Mouse (Mus musculus) hindbrain, embryonic 15.5 days (tissue): ENCODE data around the gene Mier2. TPM values are rescaled to one million over a fixed set of nuclear protein-coding genes. Genes with fewer than 3 reads are reported as not detected.

Experiments
- ATAC-seq: fragments of 200-750 bp; cut with Nextera tagmentation; 2 replicates; pipeline ENCODE4 v1.8.0; 2017; ENCODE audit warnings: low read depth, moderate number of reproducible peaks, moderate TSS enrichment; ENCODE audit not compliant: low FRiP score
- H3K27ac ChIP-seq: fragments of 300-500 bp; sonication (generic); replicated peaks from 2 replicates; pipeline ENCODE4 v1.5.1; 2015; ENCODE audit warnings: mild to moderate bottlenecking, inconsistent platforms
- H3K27me3 ChIP-seq: fragments of 300-500 bp; sonication (generic); 2 replicates; pipeline ENCODE4 v1.6.1; 2015; ENCODE audit warnings: control low read depth, inconsistent platforms
- H3K36me3 ChIP-seq: fragments of 300-500 bp; sonication (generic); 2 replicates; pipeline ENCODE4 v1.6.1; 2015; ENCODE audit warnings: control low read depth, inconsistent platforms
- H3K4me1 ChIP-seq: fragments of 300-500 bp; sonication (generic); replicated peaks from 2 replicates; pipeline ENCODE4 v1.6.1; 2015; ENCODE audit warnings: control low read depth, inconsistent platforms
- H3K4me2 ChIP-seq: fragments of 300-500 bp; sonication (generic); 2 replicates; pipeline ENCODE4 v1.6.1; 2015; ENCODE audit warnings: moderate library complexity, mild to moderate bottlenecking, inconsistent platforms
- H3K4me3 ChIP-seq: fragments of 300-500 bp; sonication (generic); 2 replicates; pipeline ENCODE4 v1.5.1; 2015; ENCODE audit warnings: mild to moderate bottlenecking, inconsistent platforms
- H3K9ac ChIP-seq: fragments of 300-500 bp; sonication (generic); 2 replicates; pipeline ENCODE4 v1.6.1; 2015; ENCODE audit warnings: inconsistent platforms
- H3K9me3 ChIP-seq: fragments of 300-500 bp; sonication (generic); 2 replicates; pipeline ENCODE4 v1.6.1; 2016; ENCODE audit warnings: control low read depth, inconsistent platforms
- WGBS: fragments of 180-500 bp; shearing (Covaris S2); methylation state at CpG from one replicate; pipeline ENCODE4 v1.1.7; 2015; 5-methylcytosine and 5-hydroxymethylcytosine counted together
- polyA plus RNA-seq: library from polyadenylated mRNA; unstranded; fragments of >200 nt; fragmentation: Nextera tagmentation; extraction: Ambion mirVana; gene quantifications from 2 replicates; pipeline ENCODE4 v1.2.1, GENCODE M21; 2015

Gene Mier2
- polyA plus RNA-seq, 1 experiment from 2014 or later, result 75.6 TPM

DNA sequence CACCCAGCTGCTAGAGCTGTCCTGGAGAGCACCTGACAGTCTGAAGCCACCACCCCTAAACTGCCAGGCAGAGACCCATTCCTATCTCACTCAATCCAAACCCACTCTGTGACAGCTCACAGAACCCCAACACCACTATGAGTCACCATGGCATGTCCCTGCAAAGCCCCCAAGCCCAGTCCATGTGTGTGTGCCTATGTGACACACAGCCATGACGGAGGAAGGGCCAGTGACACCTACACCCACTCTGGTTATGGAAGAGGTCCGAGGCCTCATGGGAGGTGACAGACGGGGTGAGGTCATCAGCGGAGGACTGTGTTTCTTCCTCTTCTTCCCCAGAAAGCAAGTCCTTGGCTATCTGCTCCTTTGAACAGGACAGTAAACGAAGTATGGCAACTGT lies 6.5 kb downstream of the Mier2 start:
- peaks cover 60% of the 10 kb centered on the region for H3K36me3 ChIP-seq

DNA sequence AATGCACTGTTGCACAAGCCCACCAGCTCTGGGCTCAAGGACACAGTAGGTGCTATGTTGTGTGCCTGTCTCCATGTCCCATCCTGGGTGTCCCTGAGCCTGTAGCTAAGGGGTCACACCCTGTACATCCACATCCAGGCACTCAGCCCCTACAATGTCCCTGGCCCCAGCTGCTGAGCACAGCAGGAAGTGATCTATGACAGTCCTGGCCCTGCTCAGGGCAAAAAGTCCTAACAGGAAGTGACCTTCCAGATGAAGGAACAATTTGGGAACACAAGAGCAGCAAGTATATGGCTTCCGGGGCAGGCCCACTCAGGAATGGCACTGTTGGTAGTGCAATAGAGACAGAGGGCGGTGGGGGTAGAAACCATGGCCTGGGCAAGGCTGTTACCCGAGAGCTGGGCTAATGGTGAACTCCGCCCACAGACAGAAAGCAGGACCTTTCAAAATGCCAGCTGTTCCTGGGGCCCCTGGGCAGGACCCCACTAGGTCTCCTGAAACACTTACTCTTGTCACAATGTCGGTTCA lies 7.8 kb downstream of the Mier2 start:
- Histone ChIP-seq H3K27me3 (no peaks in the 10 kb centered on the region), H3K36me3 (peaks cover 70% of the 10 kb centered on the region), H3K4me2 (no peak overlapping the region), H3K9ac (no peak overlapping the region), H3K9me3 (no peaks in the 10 kb centered on the region), H3K4me1 (no peaks in the 10 kb centered on the region), H3K4me3 (no peak overlapping the region), H3K27ac (no peak overlapping the region)
- WGBS, result 86% methylated on average over 5 of the region's 5 CpGs
- ATAC-seq, result no peak

More for the DNA sequence above, 6.5 kb downstream of the Mier2 start:
- WGBS, result 92% methylated on average over 5 of the region's 5 CpGs
- Histone ChIP-seq H3K27ac (no peak overlapping the region), H3K9me3 (no peaks in the 10 kb centered on the region), H3K4me3 (no peak overlapping the region), H3K4me2 (no peak overlapping the region), H3K27me3 (no peaks in the 10 kb centered on the region), H3K9ac (no peak overlapping the region), H3K4me1 (peaks cover 11% of the 10 kb centered on the region)
- ATAC-seq, result no peak

DNA sequence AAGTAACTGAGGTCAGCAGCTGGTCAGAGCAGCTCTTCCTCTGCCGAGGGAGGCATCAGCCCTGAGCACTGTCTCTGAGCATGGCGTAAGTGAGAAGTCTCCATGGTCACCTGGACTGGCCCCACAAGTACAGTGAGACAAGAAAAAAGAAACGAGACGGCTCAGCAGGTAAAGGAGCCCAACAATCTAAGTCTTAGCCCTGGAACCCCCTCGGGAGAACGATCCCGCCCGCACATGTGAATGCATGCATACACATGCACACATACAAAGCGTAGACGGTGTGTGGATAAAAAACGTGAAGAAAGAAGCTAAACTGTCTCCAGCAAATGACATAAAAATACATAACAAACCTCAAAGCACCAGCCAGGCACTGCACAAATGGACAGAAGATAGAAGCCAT lies 8.5 kb downstream of the Mier2 start:
- Histone ChIP-seq H3K9ac (no peak overlapping the region), H3K36me3 (peaks cover 74% of the 10 kb centered on the region), H3K4me1 (no peaks in the 10 kb centered on the region), H3K9me3 (no peaks in the 10 kb centered on the region), H3K27ac (no peak overlapping the region), H3K4me2 (no peak overlapping the region), H3K4me3 (no peak overlapping the region), H3K27me3 (no peaks in the 10 kb centered on the region)
- WGBS, result 93% methylated on average over 11 of the region's 11 CpGs
- no peak for ATAC-seq

DNA sequence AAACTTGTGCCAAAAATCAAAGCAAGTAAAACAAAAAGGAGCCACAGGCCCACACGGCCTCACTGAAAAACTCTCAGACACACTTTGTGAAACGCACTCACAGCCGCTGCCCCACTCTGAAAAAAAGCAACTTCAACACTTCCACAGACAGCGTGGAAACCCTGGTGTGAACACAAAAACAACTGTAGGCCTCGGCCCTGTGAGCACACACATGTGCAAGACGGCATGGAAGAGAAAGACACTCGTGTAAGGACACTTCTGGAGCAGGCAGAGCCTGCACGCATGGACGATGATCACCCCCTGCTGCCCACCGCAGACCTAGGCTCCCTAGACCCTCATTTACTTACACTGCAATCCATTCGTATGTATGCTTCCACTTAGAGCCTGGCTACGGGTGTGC lies 9.1 kb downstream of the Mier2 start:
- Histone ChIP-seq H3K9me3 (no peaks in the 10 kb centered on the region), H3K4me2 (no peak overlapping the region), H3K27me3 (no peaks in the 10 kb centered on the region), H3K4me1 (no peaks in the 10 kb centered on the region), H3K4me3 (no peak overlapping the region), H3K36me3 (peaks cover 79% of the 10 kb centered on the region), H3K27ac (no peak overlapping the region), H3K9ac (no peak overlapping the region)
- WGBS, result 88% methylated on average over 12 of the region's 12 CpGs
- ATAC-seq, result no peak

DNA sequence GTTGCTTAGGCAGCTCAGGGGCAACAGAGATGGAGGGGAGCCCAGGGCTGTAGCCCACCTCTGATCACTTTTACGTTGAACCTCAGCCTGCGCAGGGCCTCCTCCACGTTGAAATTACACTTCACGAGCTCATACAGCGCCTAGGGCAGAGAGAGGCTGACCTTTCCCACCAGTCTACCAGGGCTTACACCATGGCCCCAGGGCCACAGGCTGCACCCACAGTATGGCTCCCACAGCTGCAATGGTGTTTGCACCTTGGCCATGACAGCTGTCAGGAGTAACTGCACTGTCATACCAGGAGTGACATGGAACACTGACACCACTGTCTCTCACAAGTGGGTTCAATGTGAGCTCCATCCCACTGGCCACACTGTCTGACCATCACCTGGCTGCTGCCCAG lies 10.4 kb downstream of the Mier2 start:
- 96% methylated on average over 5 of the region's 5 CpGs for WGBS

DNA sequence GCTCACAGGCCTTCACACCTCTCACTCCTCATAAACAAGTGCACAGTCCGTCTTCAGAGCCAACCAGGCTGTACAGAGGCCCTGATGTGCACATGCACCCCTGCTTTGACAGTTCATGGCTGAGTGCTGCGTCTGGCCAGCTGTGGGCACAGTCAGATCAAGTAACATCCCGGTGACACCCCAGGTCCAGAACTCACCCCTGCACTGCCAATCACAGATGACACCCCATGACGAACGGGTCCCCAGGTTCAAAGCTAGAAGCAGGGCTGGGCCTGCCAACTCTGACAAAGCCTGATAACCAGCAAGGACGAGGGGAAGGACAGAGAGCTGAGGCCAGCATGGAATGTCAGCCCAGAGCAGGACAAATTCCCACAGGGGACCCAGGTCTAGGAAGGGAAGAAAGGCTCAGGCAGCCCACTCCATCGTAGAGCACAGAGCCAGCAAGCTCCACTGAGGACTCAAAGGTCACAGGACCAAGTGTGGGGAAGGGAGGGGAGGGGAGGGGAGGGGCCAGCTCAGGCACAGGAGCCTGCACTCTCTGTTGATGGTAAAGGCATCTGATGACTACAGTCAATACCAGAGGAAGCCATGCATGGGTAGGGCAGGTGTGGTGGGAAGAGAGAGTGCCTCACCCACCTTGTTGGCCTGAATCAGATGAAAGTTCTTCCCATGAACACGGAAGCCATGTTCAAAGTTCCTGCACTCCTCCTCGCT lies 11.0 kb downstream of the Mier2 start:
- Histone ChIP-seq H3K4me1 (no peaks in the 10 kb centered on the region), H3K4me2 (no peak overlapping the region), H3K9me3 (no peaks in the 10 kb centered on the region), H3K27me3 (no peaks in the 10 kb centered on the region), H3K9ac (no peak overlapping the region), H3K4me3 (no peak overlapping the region), H3K36me3 (peaks cover 88% of the 10 kb centered on the region), H3K27ac (no peak overlapping the region)
- WGBS, result 89% methylated on average over 9 of the region's 9 CpGs
- ATAC-seq, result no peak

More for the DNA sequence above, 10.4 kb downstream of the Mier2 start:
- Histone ChIP-seq H3K4me1 (no peaks in the 10 kb centered on the region), H3K9ac (no peak overlapping the region), H3K4me2 (no peak overlapping the region), H3K4me3 (no peak overlapping the region), H3K36me3 (peaks cover 90% of the 10 kb centered on the region), H3K27ac (no peak overlapping the region), H3K27me3 (no peaks in the 10 kb centered on the region), H3K9me3 (no peaks in the 10 kb centered on the region)
- no peak for ATAC-seq

DNA sequence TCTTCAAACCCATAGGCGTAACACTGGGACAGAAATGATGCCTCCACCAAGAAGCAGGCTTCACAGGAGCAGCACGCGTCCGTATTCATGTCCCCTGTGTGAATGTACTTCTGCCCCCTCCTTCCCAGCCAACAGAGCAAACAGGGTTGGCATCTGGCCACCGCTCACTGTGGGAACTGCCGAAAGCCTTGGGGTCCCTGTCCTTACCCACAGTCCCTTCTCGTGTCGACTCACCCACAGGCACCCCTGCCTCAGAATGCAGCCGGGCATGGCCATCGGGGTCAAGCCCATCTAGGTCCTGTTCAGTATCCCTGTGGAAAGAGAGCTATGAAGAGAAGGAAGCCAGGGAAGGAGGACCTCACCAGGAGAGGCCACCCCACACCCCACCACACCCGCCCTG lies 12.8 kb downstream of the Mier2 start:
- no peak overlapping the region for H3K4me2 ChIP-seq
- no peak overlapping the region for H3K9ac ChIP-seq
- no peak overlapping the region for H3K27ac ChIP-seq
- no peaks in the 10 kb centered on the region for H3K4me1 ChIP-seq
- WGBS, result 95% methylated on average over 11 of the region's 11 CpGs
- H3K4me3 ChIP-seq, result no peak overlapping the region
- H3K27me3 ChIP-seq, result no peaks in the 10 kb centered on the region
- ATAC-seq, result no peak
- H3K36me3 ChIP-seq, result peaks cover 77% of the 10 kb centered on the region
- H3K9me3 ChIP-seq, result no peaks in the 10 kb centered on the region

DNA sequence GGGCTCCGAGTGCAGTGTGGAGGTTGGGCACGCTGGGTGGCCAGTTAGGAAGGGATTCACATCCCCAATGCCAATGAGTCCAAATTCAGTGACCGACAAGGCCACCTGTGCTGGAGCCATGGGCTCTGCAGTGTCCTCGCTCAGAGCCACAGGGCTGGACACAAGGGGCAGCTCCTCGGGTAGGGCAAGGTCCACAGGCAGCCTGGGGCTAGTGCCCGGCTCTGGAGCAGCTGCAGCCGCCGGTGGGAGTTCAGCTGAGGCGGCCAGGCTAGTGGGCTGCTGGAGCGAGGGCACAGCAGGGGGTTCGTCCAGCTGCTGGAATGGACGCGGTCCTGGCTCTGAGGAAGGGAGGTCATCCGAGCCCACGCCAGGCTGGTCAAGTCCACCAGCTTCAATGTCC lies 13.5 kb downstream of the Mier2 start:
- peaks cover 70% of the 10 kb centered on the region for H3K36me3 ChIP-seq
- no peak overlapping the region for H3K27ac ChIP-seq
- H3K27me3 ChIP-seq, result no peaks in the 10 kb centered on the region
- no peaks in the 10 kb centered on the region for H3K9me3 ChIP-seq
- H3K4me2 ChIP-seq, result no peak overlapping the region
- H3K4me1 ChIP-seq, result no peaks in the 10 kb centered on the region
- H3K4me3 ChIP-seq, result no peak overlapping the region
- 71% methylated on average over 15 of the region's 15 CpGs for WGBS
- ATAC-seq, result no peak
- H3K9ac ChIP-seq, result no peak overlapping the region

DNA sequence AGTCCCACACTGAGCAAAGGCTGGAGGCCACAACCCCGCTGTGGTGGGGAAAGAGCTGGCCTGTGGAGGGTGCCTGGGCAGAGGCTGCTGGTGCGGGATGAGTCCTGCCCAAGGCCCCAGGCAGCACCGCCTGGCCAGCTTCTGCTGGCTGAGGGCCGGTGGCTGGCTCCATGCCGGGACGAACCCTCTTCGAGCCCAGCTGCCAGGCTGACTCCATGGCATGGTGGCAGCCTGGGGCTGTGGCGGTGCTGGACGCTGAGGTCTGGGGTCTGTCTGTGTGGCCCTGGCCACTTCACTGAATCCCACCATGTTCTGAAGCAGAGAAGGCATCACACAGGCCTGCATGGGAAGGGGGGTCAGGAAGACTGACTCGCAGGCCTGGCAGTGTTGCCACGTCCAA lies 14.3 kb downstream of the Mier2 start:
- no peak for ATAC-seq
- H3K36me3 ChIP-seq, result peaks cover 63% of the 10 kb centered on the region
- WGBS, result 96% methylated on average over 11 of the region's 11 CpGs

DNA sequence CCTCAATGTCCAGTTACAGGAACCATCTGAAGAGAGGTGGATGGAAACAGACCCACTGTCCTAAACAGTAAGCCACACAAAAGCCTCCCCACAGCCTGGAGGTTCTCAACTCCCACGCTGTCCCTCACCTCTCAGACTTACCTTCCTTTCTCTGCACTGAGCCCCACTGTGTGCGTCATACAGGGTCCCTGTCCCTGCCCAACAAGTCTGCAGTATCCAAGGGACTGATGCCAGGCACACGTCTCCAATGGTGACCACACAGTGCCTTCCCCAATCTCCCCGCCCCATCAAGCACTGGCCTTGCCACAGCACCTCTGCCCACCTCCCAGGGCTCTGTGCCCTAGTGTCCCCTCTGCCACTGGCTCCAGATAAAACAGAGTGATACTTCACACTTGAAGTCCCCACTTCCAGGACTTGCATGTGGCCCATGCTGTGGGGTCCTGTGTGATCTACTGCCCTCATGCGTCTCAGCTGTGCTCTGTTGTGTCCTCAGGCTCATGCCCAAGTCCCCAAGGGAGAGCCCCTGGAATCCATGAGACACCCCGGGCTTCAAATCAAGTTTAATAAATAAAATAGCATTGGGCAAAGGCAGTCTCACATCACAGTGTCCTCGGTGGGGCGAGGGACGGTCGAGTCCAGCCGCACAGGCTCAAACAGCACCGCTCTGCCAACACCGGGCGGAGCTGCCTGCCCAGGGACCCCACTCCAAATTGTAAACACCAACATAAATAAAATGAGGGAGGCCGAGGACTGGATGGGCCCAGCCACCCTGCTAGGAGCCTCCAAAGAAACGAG lies 15.1 kb downstream of the Mier2 start:
- Histone ChIP-seq H3K9ac (no peak overlapping the region), H3K27ac (no peak overlapping the region), H3K27me3 (no peaks in the 10 kb centered on the region), H3K4me3 (no peak overlapping the region), H3K9me3 (no peaks in the 10 kb centered on the region), H3K4me1 (no peaks in the 10 kb centered on the region), H3K36me3 (peaks cover 55% of the 10 kb centered on the region), H3K4me2 (no peak overlapping the region)
- ATAC-seq, result no peak
- WGBS, result 90% methylated on average over 16 of the region's 16 CpGs

More for the DNA sequence above, 14.3 kb downstream of the Mier2 start:
- no peak overlapping the region for H3K4me3 ChIP-seq
- no peak overlapping the region for H3K4me2 ChIP-seq
- no peaks in the 10 kb centered on the region for H3K4me1 ChIP-seq
- no peaks in the 10 kb centered on the region for H3K27me3 ChIP-seq
- no peak overlapping the region for H3K9ac ChIP-seq
- no peaks in the 10 kb centered on the region for H3K9me3 ChIP-seq
- no peak overlapping the region for H3K27ac ChIP-seq

DNA sequence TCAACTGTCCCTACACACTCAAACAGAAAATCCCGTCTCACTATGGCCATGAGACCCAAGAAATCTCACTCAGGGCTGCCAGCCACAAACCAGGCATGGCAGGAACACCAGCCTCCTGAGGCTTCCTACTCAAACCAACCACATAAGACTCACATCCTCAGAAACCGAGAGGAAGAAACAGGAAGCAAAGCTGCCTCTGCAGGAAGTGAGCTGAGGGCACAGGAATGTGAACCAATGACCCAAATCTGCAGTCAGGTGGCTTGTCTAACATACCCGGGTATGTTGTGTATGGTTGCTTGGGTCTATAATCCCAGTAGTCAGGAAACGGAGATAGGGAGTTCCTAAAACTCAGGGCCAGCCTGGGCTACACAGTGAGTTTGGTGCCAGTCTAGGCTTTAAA lies 16.1 kb downstream of the Mier2 start:
- Histone ChIP-seq H3K36me3 (peaks cover 45% of the 10 kb centered on the region), H3K4me1 (peaks cover 2% of the 10 kb centered on the region), H3K27ac (no peak overlapping the region), H3K9ac (no peak overlapping the region), H3K4me3 (no peak overlapping the region), H3K4me2 (no peak overlapping the region), H3K27me3 (no peaks in the 10 kb centered on the region), H3K9me3 (no peaks in the 10 kb centered on the region)
- 83% methylated on average over 4 of the region's 4 CpGs for WGBS
- no peak for ATAC-seq

DNA sequence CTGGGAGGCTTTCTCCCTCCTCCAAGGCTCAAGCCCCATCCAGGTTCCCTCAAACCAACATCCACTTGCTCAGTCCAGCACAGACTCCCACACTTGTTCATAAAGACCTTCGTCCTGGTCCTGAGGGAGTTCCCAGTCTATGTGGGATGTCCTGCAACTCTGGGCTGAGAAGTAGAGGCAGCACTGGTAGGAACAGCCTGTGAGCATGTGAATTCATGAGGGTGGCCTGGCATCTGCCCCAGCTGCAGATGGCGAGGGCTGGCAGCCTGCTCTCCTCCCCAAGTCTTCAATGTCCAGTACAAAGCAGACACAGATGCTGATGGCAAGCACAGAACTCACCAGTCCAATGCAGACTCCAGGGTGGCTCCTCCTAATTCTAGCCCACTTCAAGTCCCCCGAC lies 16.7 kb downstream of the Mier2 start:
- Histone ChIP-seq H3K4me3 (no peak overlapping the region), H3K36me3 (peaks cover 41% of the 10 kb centered on the region), H3K9ac (no peak overlapping the region), H3K27me3 (no peaks in the 10 kb centered on the region), H3K27ac (no peak overlapping the region), H3K9me3 (no peaks in the 10 kb centered on the region), H3K4me2 (no peak overlapping the region), H3K4me1 (peaks cover 7% of the 10 kb centered on the region)
- 87% methylated on average over 3 of the region's 3 CpGs for WGBS
- ATAC-seq, result no peak
